In the genomic region with DNA sequence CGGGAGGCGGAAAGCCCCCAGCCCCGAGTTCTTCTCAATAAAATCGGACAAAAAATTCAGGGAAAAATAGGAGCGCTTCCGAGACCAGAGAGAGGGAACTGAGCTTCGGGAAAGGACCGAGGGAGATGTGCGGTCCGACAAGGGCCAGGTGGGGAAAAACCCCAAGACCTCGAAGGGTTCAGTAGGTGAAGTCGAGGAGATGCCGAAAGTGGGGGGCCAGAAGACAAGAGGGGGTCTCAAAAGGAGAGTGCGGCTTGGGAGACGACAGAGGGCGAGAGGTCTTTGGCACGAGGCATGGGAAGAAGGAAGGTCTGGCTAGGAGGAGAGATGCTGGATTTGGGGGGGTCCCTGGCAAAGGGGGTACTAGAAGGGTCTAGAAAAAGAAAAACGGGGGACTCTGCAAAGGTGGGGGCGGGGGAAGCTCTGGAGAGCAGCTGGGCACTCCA, we compare ENCODE assay signal across 8 mouse cellular contexts. TPM values are rescaled to one million over a fixed set of nuclear protein-coding genes. Genes with fewer than 3 reads are reported as not detected.
DNase-seq lines count a peak whose midpoint lies in the region; ATAC-seq and TF ChIP-seq lines count a peak whose summit lies in the region.

No protein-coding gene starts in this region.

- intact Hi-C loops in left cerebral cortex, postnatal 4 days (cut with DNase I), result no loop called here
- intact Hi-C loops in left cerebral cortex, postnatal 14 days (cut with DNase I), result no loop called here

- H3K9me3 ChIP-seq in forebrain, embryonic 13.5 days (replicated peaks), result no peaks in the 10 kb centered on the region
- no peaks in the 10 kb centered on the region for H3K9me3 ChIP-seq in limb, embryonic 13.5 days
- no peaks in the 10 kb centered on the region for H3K9me3 ChIP-seq in neural tube, embryonic 14.5 days (ENCODE audit: control insufficient read depth, low read length)

- no peaks in the 10 kb centered on the region for H3K36me3 ChIP-seq in forebrain, embryonic 13.5 days (ENCODE audit: poor library complexity, severe bottlenecking)
- H3K36me3 ChIP-seq in limb, embryonic 13.5 days, result no peaks in the 10 kb centered on the region
- H3K36me3 ChIP-seq in neural tube, embryonic 14.5 days (ENCODE audit: control insufficient read depth, insufficient read depth, low read length), result no peaks in the 10 kb centered on the region

- H3K9ac ChIP-seq in forebrain, embryonic 13.5 days, result peak overlapping the region; percentile 97
- peak overlapping the region; percentile 99 for H3K9ac ChIP-seq in limb, embryonic 13.5 days
- H3K9ac ChIP-seq in neural tube, embryonic 14.5 days (replicated peaks; ENCODE audit: low read depth, low read length), result peak overlapping the region; percentile 86

- 0 out of 2 replicates have a peak, but pooled peaks have one; percentile 0 for ATAC-seq in forebrain, embryonic 13.5 days
- ATAC-seq in limb, embryonic 13.5 days (ENCODE audit: low FRiP score, low read depth), result peak; percentile 1; the same call in 1 of the 2 replicates
- peak; percentile 42 for ATAC-seq in neural tube, embryonic 14.5 days (ENCODE audit: low read depth)
- ATAC-seq in monocyte, adult 5-6 weeks (replicated peaks; ENCODE audit: insufficient number of reproducible peaks, low FRiP score, low TSS enrichment, poor library complexity, severe bottlenecking), result no peak

- TF ChIP-seq POLR2A in bone marrow macrophage, adult 2 months (IDR thresholded peaks at IDR 0.05; ENCODE audit: borderline replicate concordance, low read depth, low read length), result no peak

- H3K4me2 ChIP-seq in forebrain, embryonic 13.5 days, result peak overlapping the region; percentile 89
- peak overlapping the region; percentile 77 for H3K4me2 ChIP-seq in limb, embryonic 13.5 days (replicated peaks)
- peak overlapping the region; percentile 80 for H3K4me2 ChIP-seq in neural tube, embryonic 14.5 days (ENCODE audit: low read depth, low read length)

- DNase-seq in left cerebral cortex, postnatal 4 days, result peak; percentile 9
- DNase-seq in left cerebral cortex, postnatal 14 days (ENCODE audit: low spot score in 2 of 2), result no peak
- DNase-seq in cerebellum, adult 9-10 months, result no peak

- H3K4me1 ChIP-seq in bone marrow macrophage, adult 2 months (ENCODE audit: control insufficient read depth, insufficient read depth, low read length), result no peaks in the 10 kb centered on the region
- peaks cover 38% of the 10 kb centered on the region for H3K4me1 ChIP-seq in forebrain, embryonic 13.5 days
- peaks cover 28% of the 10 kb centered on the region for H3K4me1 ChIP-seq in limb, embryonic 13.5 days
- peaks cover 17% of the 10 kb centered on the region for H3K4me1 ChIP-seq in neural tube, embryonic 14.5 days (ENCODE audit: control insufficient read depth, insufficient read depth, low read length)

- no peaks in the 10 kb centered on the region for H3K27me3 ChIP-seq in forebrain, embryonic 13.5 days
- no peaks in the 10 kb centered on the region for H3K27me3 ChIP-seq in limb, embryonic 13.5 days
- H3K27me3 ChIP-seq in neural tube, embryonic 14.5 days (ENCODE audit: control insufficient read depth, insufficient read depth, low read length), result no peaks in the 10 kb centered on the region

- H3K4me3 ChIP-seq in bone marrow macrophage, adult 2 months (ENCODE audit: insufficient read depth, low read length), result peak overlapping the region; percentile 97
- H3K4me3 ChIP-seq in forebrain, embryonic 13.5 days, result peak overlapping the region; percentile 98
- H3K4me3 ChIP-seq in limb, embryonic 13.5 days, result peak overlapping the region; percentile 99
- peak overlapping the region; percentile 94 for H3K4me3 ChIP-seq in neural tube, embryonic 14.5 days (ENCODE audit: low read depth, low read length)

- no peak for TF ChIP-seq CTCF in bone marrow macrophage, adult 2 months (IDR thresholded peaks at IDR 0.05; ENCODE audit: low read depth, low read length)

- no peak overlapping the region for H3K27ac ChIP-seq in bone marrow macrophage, adult 2 months (ENCODE audit: insufficient read depth, low read depth, low read length)
- H3K27ac ChIP-seq in forebrain, embryonic 13.5 days, result peak overlapping the region; percentile 86
- peak overlapping the region; percentile 93 for H3K27ac ChIP-seq in limb, embryonic 13.5 days
- H3K27ac ChIP-seq in neural tube, embryonic 14.5 days (ENCODE audit: low read depth, low read length), result peak overlapping the region; percentile 80

- WGBS in forebrain, embryonic 13.5 days, result under 1% methylated on average over 19 of the region's 19 CpGs
- WGBS in limb, embryonic 13.5 days, result 1% methylated on average over 19 of the region's 19 CpGs
- WGBS in neural tube, embryonic 14.5 days, result under 1% methylated on average over 19 of the region's 19 CpGs

RNA-seq across cellular contexts. Expression of a gene that starts 1.0 kb away (rescaled TPM):
- 10 to 100 TPM in 1 of 2 experiments, 1 to 10 TPM in 1; 7.1 to 10.0 TPM for total RNA-seq in left cerebral cortex, postnatal 4 days (2021)
- total RNA-seq in left cerebral cortex, postnatal 14 days (2021), result 1 to 10 TPM; 1.8 to 3.6 TPM
- 8.3 and 10.7 TPM in 2 replicates for polyA plus RNA-seq in bone marrow macrophage, adult 2 months (2012; ENCODE audit: insufficient read depth, insufficient read length, missing spikeins)
- 52.7 and 55.3 TPM in 2 replicates for polyA plus RNA-seq in forebrain, embryonic 13.5 days (2015; fragmentation: Nextera tagmentation; extraction: Ambion mirVana)
- 110 and 117 TPM in 2 replicates for polyA plus RNA-seq in limb, embryonic 13.5 days (2015; fragmentation: Nextera tagmentation; extraction: Ambion mirVana)
- polyA plus RNA-seq in neural tube, embryonic 14.5 days (2014; fragmentation: Nextera tagmentation; extraction: Ambion mirVana), result 16.6 and 28.2 TPM in 2 replicates
- 0.10 TPM in 1 of 3 replicates, not detected in the others for total RNA-seq in monocyte, adult 5-6 weeks (2017)
